Mouse (Mus musculus) hindbrain, embryonic 11.5 days (tissue): ENCODE data around the gene Serpina3b. TPM values are rescaled to one million over a fixed set of nuclear protein-coding genes. Genes with fewer than 3 reads are reported as not detected.

Experiments used
- ATAC-seq: fragments of 200-750 bp; cut with Nextera tagmentation; 2 replicates; pipeline ENCODE4 v1.8.0; 2017; ENCODE audit warnings: mild to moderate bottlenecking, moderate TSS enrichment, moderate library complexity; ENCODE audit not compliant: low FRiP score
- DNase-seq: peaks from one replicate; pipeline ENCODE4 v3.0.0-alpha.2; 2015; ENCODE audit warnings: low spot score
- H3K27ac ChIP-seq: fragments of 300-500 bp; sonication (generic); 2 replicates; pipeline ENCODE4 v1.5.1; 2014; ENCODE audit warnings: mild to moderate bottlenecking, low read depth, low read length
- H3K27me3 ChIP-seq: fragments of 300-500 bp; sonication (generic); 2 replicates; pipeline ENCODE4 v1.6.1; 2014; ENCODE audit warnings: mild to moderate bottlenecking, low read length, moderate library complexity, mixed read lengths; ENCODE audit not compliant: control insufficient read depth, insufficient read depth
- H3K36me3 ChIP-seq: fragments of 300-500 bp; sonication (generic); 2 replicates; pipeline ENCODE4 v1.6.1; 2014; ENCODE audit warnings: mild to moderate bottlenecking, low read length, moderate library complexity, mixed read lengths; ENCODE audit not compliant: control insufficient read depth, insufficient read depth
- H3K4me1 ChIP-seq: fragments of 300-500 bp; sonication (generic); replicated peaks from 2 replicates; pipeline ENCODE4 v1.6.1; 2014; ENCODE audit warnings: low read length, mixed read lengths; ENCODE audit not compliant: control insufficient read depth, insufficient read depth
- H3K4me2 ChIP-seq: fragments of 300-500 bp; sonication (generic); replicated peaks from 2 replicates; pipeline ENCODE4 v1.6.1; 2014; ENCODE audit warnings: mild to moderate bottlenecking, low read depth, low read length
- H3K4me3 ChIP-seq: fragments of 300-500 bp; sonication (generic); 2 replicates; pipeline ENCODE4 v1.5.1; 2014; ENCODE audit warnings: low read depth, low read length
- H3K9ac ChIP-seq: fragments of 300-500 bp; sonication (generic); 2 replicates; pipeline ENCODE4 v1.6.1; 2014; ENCODE audit warnings: low read depth, low read length
- H3K9me3 ChIP-seq: fragments of 300-500 bp; sonication (generic); 2 replicates; pipeline ENCODE4 v1.6.1; 2016; ENCODE audit warnings: low read length; ENCODE audit not compliant: control insufficient read depth
- WGBS: fragments of 180-500 bp; shearing (Covaris S2); extraction: QIAGEN DNeasy Blood & Tissue Kit; methylation state at CpG from one replicate; pipeline ENCODE4 v1.1.7; 2014; 5-methylcytosine and 5-hydroxymethylcytosine counted together
- polyA plus RNA-seq: library from polyadenylated mRNA; unstranded; fragments of >200 nt; fragmentation: Nextera tagmentation; extraction: Ambion mirVana; gene quantifications from 2 replicates; pipeline ENCODE4 v1.2.1, GENCODE M21; 2014

Gene Serpina3b
- polyA plus RNA-seq, 1 experiment from 2014 or later: not detected

DNA sequence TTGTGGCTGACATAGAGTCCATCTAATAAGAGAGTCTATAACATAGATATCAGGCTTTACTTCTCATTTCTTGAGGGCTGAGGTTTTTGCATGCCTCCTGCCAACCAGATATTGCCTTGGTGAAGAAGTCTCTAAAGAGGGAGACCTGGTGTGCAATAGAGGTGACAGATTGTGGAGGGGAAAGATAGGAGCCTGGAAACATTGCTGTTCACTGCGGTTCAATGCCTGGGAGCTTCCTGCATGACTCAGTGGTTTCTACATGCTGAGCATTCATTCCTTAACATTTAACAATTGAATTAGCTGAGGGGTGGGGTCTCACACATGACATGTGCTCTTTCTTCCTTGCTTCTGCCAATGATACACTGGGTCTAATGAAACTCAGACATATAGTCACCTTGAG, 4.7 kb upstream of the Serpina3b start:
- Histone ChIP-seq H3K27ac (no peak overlapping the region), H3K36me3 (no peaks in the 10 kb centered on the region), H3K9me3 (no peaks in the 10 kb centered on the region), H3K27me3 (no peaks in the 10 kb centered on the region), H3K4me3 (no peak overlapping the region), H3K9ac (no peak overlapping the region), H3K4me1 (no peaks in the 10 kb centered on the region), H3K4me2 (no peak overlapping the region)
- no peak for ATAC-seq
- 100% methylated on average over 1 of the region's 1 CpGs for WGBS
- no peak for DNase-seq

DNA sequence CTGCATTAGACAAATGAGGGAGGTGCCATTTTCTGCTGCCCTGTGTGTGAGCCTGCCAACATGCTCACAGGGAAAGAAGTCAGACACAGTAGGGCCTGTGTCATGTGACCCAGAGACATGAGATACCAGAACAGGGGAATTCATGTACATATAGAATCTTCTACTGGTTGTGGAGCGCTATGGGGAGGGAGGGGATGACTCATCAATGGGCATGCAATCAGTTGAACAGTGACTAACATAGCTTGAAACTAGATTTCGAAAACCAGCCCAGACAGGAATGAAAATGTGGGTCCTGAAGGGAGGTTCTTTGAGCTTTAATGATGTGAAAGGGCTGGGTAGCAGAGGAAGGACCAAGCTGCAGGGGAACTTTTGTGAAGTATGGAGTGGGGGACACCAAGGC, 3.8 kb upstream of the Serpina3b start:
- H3K9me3 ChIP-seq: no peaks in the 10 kb centered on the region
- no peaks in the 10 kb centered on the region for H3K4me1 ChIP-seq
- no peak overlapping the region for H3K27ac ChIP-seq
- no peaks in the 10 kb centered on the region for H3K36me3 ChIP-seq
- DNase-seq (no peak), ATAC-seq (no peak)
- 83% methylated on average over 2 of the region's 2 CpGs for WGBS
- no peak overlapping the region for H3K9ac ChIP-seq
- no peak overlapping the region for H3K4me3 ChIP-seq
- no peak overlapping the region for H3K4me2 ChIP-seq
- H3K27me3 ChIP-seq: no peaks in the 10 kb centered on the region

DNA sequence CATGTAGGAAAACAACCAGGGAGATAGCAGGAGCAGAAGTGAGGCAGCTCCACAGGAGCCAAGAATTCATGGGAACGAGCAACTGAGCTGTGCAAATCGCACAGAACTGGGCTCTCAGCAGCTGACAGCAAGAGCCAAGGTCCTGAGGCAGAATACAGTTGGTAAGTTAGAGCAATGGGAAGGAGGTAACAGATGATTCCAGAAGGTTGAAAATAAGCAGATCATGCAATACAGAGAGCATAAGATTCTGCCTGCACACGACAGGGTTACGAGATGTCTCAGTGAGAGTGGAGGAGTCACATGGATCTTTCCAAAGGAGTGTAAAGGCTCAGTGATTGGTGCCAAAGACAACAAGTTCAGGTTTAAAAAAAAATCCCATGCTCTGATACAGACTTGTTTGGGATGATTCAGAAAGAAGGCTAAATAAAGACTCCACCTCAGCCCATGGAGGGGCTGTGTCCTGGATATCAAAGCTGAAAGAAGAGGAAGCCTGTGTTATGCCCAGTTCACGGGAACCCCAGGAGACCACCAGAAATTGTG, 2.7 kb upstream of the Serpina3b start:
- Histone ChIP-seq H3K9me3 (no peaks in the 10 kb centered on the region), H3K9ac (no peak overlapping the region), H3K27ac (no peak overlapping the region), H3K4me2 (no peak overlapping the region), H3K4me3 (no peak overlapping the region), H3K27me3 (no peaks in the 10 kb centered on the region), H3K36me3 (no peaks in the 10 kb centered on the region), H3K4me1 (no peaks in the 10 kb centered on the region)
- DNase-seq: no peak
- WGBS: 79% methylated on average over 5 of the region's 5 CpGs
- no peak for ATAC-seq

DNA sequence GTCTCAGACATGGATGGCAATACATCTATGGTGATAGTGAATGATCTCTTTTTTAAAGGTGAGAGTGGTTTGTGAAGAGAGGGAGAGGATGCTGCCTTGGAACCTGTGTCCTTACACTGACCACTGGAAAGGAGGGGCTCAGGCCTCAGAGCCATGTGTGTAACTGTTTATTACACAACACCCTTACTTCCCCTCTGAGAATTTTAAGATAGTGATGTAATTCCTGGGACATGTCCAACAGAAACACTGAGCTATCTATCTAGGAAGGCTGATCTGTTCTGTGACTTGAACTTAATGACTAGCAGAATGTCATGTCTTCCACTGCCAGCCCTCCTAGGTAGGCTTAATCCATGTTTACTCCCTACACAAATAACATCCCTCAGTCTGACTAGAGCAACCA, 3.2 kb downstream of the Serpina3b start:
- no peak overlapping the region for H3K4me2 ChIP-seq

DNA sequence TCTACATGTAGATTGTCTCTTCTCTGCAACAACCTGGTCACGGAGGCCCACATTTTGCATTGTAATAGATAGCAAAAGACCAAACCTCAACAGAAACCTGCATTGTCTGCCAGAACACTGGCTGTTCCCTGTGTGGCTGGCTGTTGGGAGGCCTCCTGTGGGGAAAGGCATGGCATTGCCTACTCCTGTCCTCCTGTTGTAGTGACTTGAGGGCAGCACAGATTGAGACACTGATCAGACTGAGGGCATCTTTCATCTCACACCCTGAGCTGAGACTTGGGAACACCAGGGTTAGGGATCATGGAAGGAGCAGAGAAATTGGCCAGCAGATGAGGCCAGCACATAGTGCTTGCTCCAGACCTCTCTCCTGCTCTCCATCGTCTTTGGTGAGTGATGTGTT, 10.4 kb downstream of the Serpina3b start:
- Histone ChIP-seq H3K4me3 (no peak overlapping the region), H3K9ac (no peak overlapping the region), H3K27ac (no peak overlapping the region), H3K4me1 (no peaks in the 10 kb centered on the region), H3K9me3 (no peaks in the 10 kb centered on the region), H3K27me3 (no peaks in the 10 kb centered on the region), H3K36me3 (no peaks in the 10 kb centered on the region), H3K4me2 (no peak overlapping the region)
- DNase-seq: no peak
- no peak for ATAC-seq
- 89% methylated on average over 2 of the region's 2 CpGs for WGBS

More for the DNA sequence above, 3.2 kb downstream of the Serpina3b start:
- no peaks in the 10 kb centered on the region for H3K27me3 ChIP-seq
- no peaks in the 10 kb centered on the region for H3K4me1 ChIP-seq
- no peaks in the 10 kb centered on the region for H3K36me3 ChIP-seq
- ATAC-seq (no peak), DNase-seq (no peak)
- no peaks in the 10 kb centered on the region for H3K9me3 ChIP-seq
- no peak overlapping the region for H3K4me3 ChIP-seq
- H3K27ac ChIP-seq: no peak overlapping the region
- H3K9ac ChIP-seq: no peak overlapping the region

DNA sequence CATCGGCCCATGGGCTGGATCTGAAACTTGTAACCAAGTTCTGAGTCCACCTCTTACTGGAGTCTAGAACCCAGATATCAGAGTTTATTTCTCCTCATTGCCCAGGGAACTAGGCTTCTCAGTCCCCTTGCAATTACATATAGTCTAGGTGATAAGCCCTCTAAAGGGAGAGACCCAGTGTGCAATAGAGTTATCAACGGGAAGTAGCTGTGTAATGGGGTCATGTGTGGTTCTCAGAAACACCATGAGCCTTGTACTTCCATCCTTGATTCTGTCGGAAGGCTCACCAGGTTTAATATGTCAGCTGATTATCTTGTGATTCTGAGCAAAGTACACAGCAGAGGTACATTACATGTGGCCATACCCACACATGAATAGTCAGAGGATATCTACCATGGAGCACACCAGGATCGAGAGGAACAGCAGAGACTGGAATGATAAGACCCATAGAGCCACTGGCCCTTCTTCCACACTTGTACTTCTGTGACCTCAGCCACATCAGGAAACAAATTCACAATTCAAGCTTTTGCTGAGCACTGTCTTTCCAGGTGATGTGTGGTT, 12.8 kb downstream of the Serpina3b start:
- Histone ChIP-seq H3K4me1 (no peaks in the 10 kb centered on the region), H3K36me3 (no peaks in the 10 kb centered on the region), H3K27me3 (no peaks in the 10 kb centered on the region), H3K9me3 (no peaks in the 10 kb centered on the region), H3K9ac (no peak overlapping the region), H3K4me2 (no peak overlapping the region), H3K27ac (no peak overlapping the region), H3K4me3 (no peak overlapping the region)
- DNase-seq (no peak), ATAC-seq (no peak)
- WGBS: 94% methylated on average over 4 of the region's 4 CpGs

DNA sequence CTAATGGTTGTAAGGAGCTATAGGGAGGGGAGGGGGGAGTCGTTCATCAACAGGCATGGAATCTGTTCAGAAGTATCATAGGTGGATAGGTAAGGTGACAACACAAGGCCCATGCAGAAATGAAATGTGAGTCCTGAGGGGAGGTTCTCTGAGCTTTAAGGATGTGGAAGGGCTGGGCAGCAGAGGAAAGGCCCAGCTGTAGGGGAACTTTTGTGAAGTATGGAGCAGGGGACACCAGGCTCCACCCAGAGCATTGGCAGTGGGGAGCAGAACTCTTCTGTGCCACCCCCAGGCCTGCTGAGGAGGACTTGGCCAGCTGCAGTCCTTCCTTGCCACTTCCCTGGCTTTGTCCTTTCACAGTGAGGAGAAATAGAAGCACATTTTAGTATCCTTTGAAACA, 13.7 kb downstream of the Serpina3b start:
- Histone ChIP-seq H3K9me3 (no peaks in the 10 kb centered on the region), H3K27ac (no peak overlapping the region), H3K36me3 (no peaks in the 10 kb centered on the region), H3K4me3 (no peak overlapping the region), H3K4me2 (no peak overlapping the region), H3K9ac (no peak overlapping the region), H3K4me1 (no peaks in the 10 kb centered on the region), H3K27me3 (no peaks in the 10 kb centered on the region)
- WGBS: 91% methylated on average over 1 of the region's 1 CpGs
- ATAC-seq: no peak
- DNase-seq: no peak

DNA sequence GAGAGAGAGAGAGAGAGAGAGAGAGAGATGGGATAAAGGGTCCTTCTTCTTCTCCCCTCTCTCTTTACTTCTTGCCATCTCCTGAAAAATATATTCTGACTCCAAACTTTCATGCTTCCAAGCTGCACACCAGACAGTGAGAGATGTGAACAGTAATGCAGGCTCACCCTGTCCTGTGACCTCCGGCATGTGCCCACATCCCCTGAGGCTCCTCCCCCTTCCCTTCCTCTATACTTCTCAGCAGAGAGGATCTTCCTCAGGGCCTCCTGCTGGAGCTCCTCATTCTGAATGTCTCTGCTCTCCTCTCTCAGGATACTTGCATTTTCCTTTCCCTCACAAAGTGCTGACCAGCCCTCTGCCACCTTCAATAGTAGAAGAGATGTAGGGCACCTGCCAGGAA, 14.6 kb downstream of the Serpina3b start:
- no peaks in the 10 kb centered on the region for H3K9me3 ChIP-seq
- H3K4me3 ChIP-seq: no peak overlapping the region
- no peak overlapping the region for H3K9ac ChIP-seq
- 63% methylated on average over 1 of the region's 1 CpGs for WGBS
- H3K4me2 ChIP-seq: no peak overlapping the region
- H3K36me3 ChIP-seq: no peaks in the 10 kb centered on the region
- no peak overlapping the region for H3K27ac ChIP-seq
- no peak for DNase-seq
- H3K4me1 ChIP-seq: no peaks in the 10 kb centered on the region
- ATAC-seq: no peak
- H3K27me3 ChIP-seq: no peaks in the 10 kb centered on the region

DNA sequence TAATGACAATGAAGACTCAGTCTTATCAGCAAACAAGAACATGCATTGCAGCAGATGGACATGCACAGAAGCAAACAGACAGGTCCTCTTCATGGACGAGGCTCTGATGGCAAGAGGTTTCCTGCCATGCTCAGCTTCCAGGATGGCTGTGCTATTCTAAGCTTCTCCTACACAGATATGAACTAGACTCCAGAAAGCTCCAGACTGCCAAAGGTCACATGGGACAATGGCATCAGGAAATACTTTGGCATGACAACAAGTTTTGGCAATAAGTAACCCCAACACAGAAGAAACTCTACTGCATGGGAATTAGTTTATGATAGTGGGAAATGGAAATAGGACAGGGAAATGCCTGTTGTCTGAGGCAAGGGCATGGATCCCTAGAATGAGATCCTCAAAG, 15.5 kb downstream of the Serpina3b start:
- Histone ChIP-seq H3K9ac (no peak overlapping the region), H3K27ac (no peak overlapping the region), H3K36me3 (no peaks in the 10 kb centered on the region), H3K9me3 (no peaks in the 10 kb centered on the region), H3K4me3 (no peak overlapping the region), H3K27me3 (no peaks in the 10 kb centered on the region), H3K4me1 (no peaks in the 10 kb centered on the region), H3K4me2 (no peak overlapping the region)
- ATAC-seq: no peak
- WGBS: 77% methylated on average over 1 of the region's 1 CpGs
- DNase-seq: no peak
